Mouse (Mus musculus) heart, adult 2 months (tissue): ENCODE data around the gene Olfr986.

ENCODE experiments used
- CTCF ChIP-seq: fragments of 200-600 bp; IDR thresholded peaks from 2 replicates; pipeline ENCODE4 v1.8.1; 2022; ENCODE audit warnings: antibody characterized with exemption, mild to moderate bottlenecking, moderate library complexity
- EP300 ChIP-seq: fragments of 200-500 bp; IDR thresholded peaks from 2 replicates; pipeline ENCODE4 v1.6.1; 2011; ENCODE audit warnings: low read depth, low read length, control low read depth; ENCODE audit not compliant: insufficient read depth
- POLR2A ChIP-seq: fragments of 200-500 bp; IDR thresholded peaks from 2 replicates; pipeline ENCODE4 v1.6.1; 2011; ENCODE audit warnings: mild to moderate bottlenecking, low read depth, low read length, control low read depth; ENCODE audit not compliant: insufficient read depth

DNA sequence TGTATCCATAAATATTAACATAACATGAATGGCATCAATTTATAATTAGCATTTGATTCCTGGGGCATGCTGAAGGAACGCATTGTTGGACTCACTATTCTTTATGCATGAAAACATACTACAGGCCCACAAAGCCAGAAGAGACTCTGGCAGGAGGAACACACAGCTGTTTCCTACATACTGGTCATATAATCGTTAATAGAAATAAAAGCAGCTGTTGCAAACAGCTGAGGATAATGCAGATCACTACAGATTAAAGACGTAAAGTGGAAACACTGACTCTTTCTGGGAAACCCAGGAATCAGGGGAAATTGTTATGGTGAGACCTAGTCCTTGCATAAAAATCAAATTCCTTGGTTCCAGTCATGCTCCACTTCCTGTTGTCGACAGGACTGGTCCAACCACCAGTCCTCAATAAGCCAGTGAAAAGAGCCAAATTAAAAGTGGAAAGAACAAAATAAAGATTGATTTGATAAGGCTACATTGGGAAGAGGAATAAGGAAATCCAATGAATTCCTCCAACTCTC, 25.5 kb upstream of the Olfr986 start:
- TF ChIP-seq CTCF (no peak), POLR2A (no peak), EP300 (no peak)
